Mouse (Mus musculus): ENCODE measurements around the gene Rap2c. TPM values are rescaled to one million over a fixed set of nuclear protein-coding genes. Genes with fewer than 3 reads are reported as not detected.
A peak's percentile ranks its signal among the peaks of the same experiment; 100 is the strongest.

Gene Rap2c
- 12.6 TPM in 2 replicates for polyA plus RNA-seq (2012; rRNA removed)

- TF ChIP-seq POLR2A (IDR thresholded peaks at IDR 0.05; ENCODE audit: borderline replicate concordance, insufficient read depth, low read length) (no peak), CTCF (IDR thresholded peaks at IDR 0.05; ENCODE audit: borderline replicate concordance, insufficient read depth, low read depth, low read length) (no peak)
- 5% methylated on average over 24 of the region's 92 CpGs for WGBS
Observed at GRCm38 (mm10) chrX:51017851-51018785, at the start of gene Rap2c. Gene Rap2c (minus strand): TSS chrX:51018018.

DNA sequence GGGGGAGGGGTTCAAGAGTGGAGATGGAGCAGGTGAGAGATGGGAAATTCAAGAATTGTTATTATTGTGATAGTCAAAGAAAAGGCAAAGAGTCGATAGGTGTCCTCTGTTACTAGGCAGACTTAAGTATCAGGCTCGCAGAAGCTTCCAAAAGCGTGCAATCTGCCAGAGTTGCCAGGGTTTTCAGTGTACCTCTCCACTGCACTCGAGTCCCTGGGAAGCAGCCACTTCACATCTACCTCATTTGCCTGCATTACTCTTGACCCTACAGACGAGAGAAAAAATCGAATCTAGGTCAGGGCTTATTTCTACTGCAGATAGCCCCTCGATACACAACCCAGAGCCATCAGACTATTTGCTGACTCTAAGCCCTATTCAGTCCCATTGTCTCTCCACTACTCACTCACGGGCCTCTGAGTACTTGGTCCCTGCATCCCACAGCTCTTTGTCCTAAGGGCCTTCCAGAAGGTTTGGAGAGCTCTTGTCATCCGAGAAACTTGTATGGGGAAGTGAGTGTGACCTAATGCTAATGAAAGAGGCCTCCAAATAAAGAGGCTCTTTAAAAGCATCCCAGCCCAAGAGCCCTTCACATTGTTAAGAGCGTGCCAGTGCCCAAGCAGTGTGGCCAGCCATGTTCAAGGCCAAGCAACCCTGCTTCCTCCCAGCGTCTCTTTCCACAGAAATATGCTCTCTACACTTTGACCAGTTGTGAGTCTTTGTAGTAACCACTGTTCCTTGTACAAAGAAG, 48.9 kb upstream of the Rap2c start:
- DNase-seq: no peak
- TF ChIP-seq CTCF (IDR thresholded peaks at IDR 0.05; ENCODE audit: borderline replicate concordance, insufficient read depth, low read depth, low read length) (no peak), POLR2A (IDR thresholded peaks at IDR 0.05; ENCODE audit: borderline replicate concordance, insufficient read depth, low read length) (no peak)

More at GRCm38 (mm10) chrX:51017851-51018785, at the start of gene Rap2c:
- Histone ChIP-seq H3K27ac (ENCODE audit: insufficient read depth, low read length) (peak within 1 kb of the TSS; percentile 84), H3K4me1 (ENCODE audit: control insufficient read depth, insufficient read depth, low read length) (no peaks in the 10 kb centered on the region), H3K4me3 (replicated peaks; ENCODE audit: insufficient read depth, low read depth, low read length) (peak within 1 kb of the TSS; percentile 81), H3K27me3 (ENCODE audit: control insufficient read depth, insufficient read depth, low read length) (no peaks in the 10 kb centered on the region)
- DNase-seq: peak; percentile 50 to 55

DNA sequence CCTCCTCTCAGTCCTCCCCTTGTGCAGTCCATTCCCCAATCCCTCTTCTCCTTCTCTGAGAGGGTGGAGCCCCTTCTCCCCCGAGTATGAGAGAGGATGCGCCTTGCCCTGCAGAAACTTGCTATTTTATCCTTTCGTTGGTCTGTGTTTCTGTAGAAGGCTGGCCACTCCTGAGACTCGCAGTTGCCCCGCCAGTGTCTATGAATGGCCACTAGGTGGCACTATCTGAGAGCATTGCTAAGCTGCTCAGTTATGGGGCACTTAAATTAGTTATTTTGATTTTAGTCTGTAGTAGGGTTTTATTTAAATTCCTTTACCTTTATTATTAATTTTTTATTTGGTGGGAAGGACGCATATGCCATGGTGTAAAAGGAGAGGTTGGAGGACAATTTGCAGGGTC, 48.0 kb upstream of the Rap2c start:
- TF ChIP-seq POLR2A (IDR thresholded peaks at IDR 0.05; ENCODE audit: borderline replicate concordance, insufficient read depth, low read length) (no peak), CTCF (IDR thresholded peaks at IDR 0.05; ENCODE audit: borderline replicate concordance, insufficient read depth, low read depth, low read length) (peak; percentile 63)
- peak; percentile 36 to 54 for DNase-seq
- no peak overlapping the region for H3K4me3 ChIP-seq (replicated peaks; ENCODE audit: insufficient read depth, low read depth, low read length)
- no peaks in the 10 kb centered on the region for H3K27me3 ChIP-seq (ENCODE audit: control insufficient read depth, insufficient read depth, low read length)
- WGBS: 7% methylated on average over 6 of the region's 6 CpGs
- no peaks in the 10 kb centered on the region for H3K4me1 ChIP-seq (ENCODE audit: control insufficient read depth, insufficient read depth, low read length)
- H3K27ac ChIP-seq (ENCODE audit: insufficient read depth, low read length): no peak overlapping the region

More for the DNA sequence above, 48.9 kb upstream of the Rap2c start:
- 86% methylated on average over 11 of the region's 11 CpGs for WGBS
- Histone ChIP-seq H3K27me3 (ENCODE audit: control insufficient read depth, insufficient read depth, low read length) (no peaks in the 10 kb centered on the region), H3K4me3 (replicated peaks; ENCODE audit: insufficient read depth, low read depth, low read length) (no peak overlapping the region), H3K4me1 (ENCODE audit: control insufficient read depth, insufficient read depth, low read length) (no peaks in the 10 kb centered on the region), H3K27ac (ENCODE audit: insufficient read depth, low read length) (no peak overlapping the region)

- no peak for TF ChIP-seq CTCF (IDR thresholded peaks at IDR 0.05; ENCODE audit: borderline replicate concordance, insufficient read depth, low read depth, low read length)
- 71% methylated on average over 6 of the region's 6 CpGs for WGBS
- Histone ChIP-seq H3K27me3 (ENCODE audit: control insufficient read depth, insufficient read depth, low read length) (no peaks in the 10 kb centered on the region), H3K4me3 (replicated peaks; ENCODE audit: insufficient read depth, low read depth, low read length) (no peak overlapping the region), H3K4me1 (ENCODE audit: control insufficient read depth, insufficient read depth, low read length) (no peaks in the 10 kb centered on the region), H3K27ac (ENCODE audit: insufficient read depth, low read length) (no peak overlapping the region)
- DNase-seq: no peak
Observed at GRCm38 (mm10) chrX:51065158-51065664, 47.4 kb upstream of the Rap2c start.

- Histone ChIP-seq H3K4me1 (ENCODE audit: control insufficient read depth, insufficient read depth, low read length) (no peaks in the 10 kb centered on the region), H3K27me3 (ENCODE audit: control insufficient read depth, insufficient read depth, low read length) (no peaks in the 10 kb centered on the region), H3K27ac (ENCODE audit: insufficient read depth, low read length) (no peak overlapping the region), H3K4me3 (replicated peaks; ENCODE audit: insufficient read depth, low read depth, low read length) (no peak overlapping the region)
- 66% methylated on average over 4 of the region's 4 CpGs for WGBS
- TF ChIP-seq CTCF (IDR thresholded peaks at IDR 0.05; ENCODE audit: borderline replicate concordance, insufficient read depth, low read depth, low read length): no peak
- TF ChIP-seq POLR2A (IDR thresholded peaks at IDR 0.05; ENCODE audit: borderline replicate concordance, insufficient read depth, low read length): no peak
- DNase-seq: no peak
Observed at GRCm38 (mm10) chrX:51060220-51060619, 42.4 kb upstream of the Rap2c start.

- no peak for TF ChIP-seq CTCF (IDR thresholded peaks at IDR 0.05; ENCODE audit: borderline replicate concordance, insufficient read depth, low read depth, low read length)
- TF ChIP-seq POLR2A (IDR thresholded peaks at IDR 0.05; ENCODE audit: borderline replicate concordance, insufficient read depth, low read length): no peak
- Histone ChIP-seq H3K4me3 (replicated peaks; ENCODE audit: insufficient read depth, low read depth, low read length) (no peak overlapping the region), H3K27ac (ENCODE audit: insufficient read depth, low read length) (no peak overlapping the region), H3K4me1 (ENCODE audit: control insufficient read depth, insufficient read depth, low read length) (no peaks in the 10 kb centered on the region), H3K27me3 (ENCODE audit: control insufficient read depth, insufficient read depth, low read length) (no peaks in the 10 kb centered on the region)
- WGBS: 66% methylated on average over 4 of the region's 4 CpGs
- DNase-seq: no peak
Observed at GRCm38 (mm10) chrX:51058741-51059140, 40.9 kb upstream of the Rap2c start.

DNA sequence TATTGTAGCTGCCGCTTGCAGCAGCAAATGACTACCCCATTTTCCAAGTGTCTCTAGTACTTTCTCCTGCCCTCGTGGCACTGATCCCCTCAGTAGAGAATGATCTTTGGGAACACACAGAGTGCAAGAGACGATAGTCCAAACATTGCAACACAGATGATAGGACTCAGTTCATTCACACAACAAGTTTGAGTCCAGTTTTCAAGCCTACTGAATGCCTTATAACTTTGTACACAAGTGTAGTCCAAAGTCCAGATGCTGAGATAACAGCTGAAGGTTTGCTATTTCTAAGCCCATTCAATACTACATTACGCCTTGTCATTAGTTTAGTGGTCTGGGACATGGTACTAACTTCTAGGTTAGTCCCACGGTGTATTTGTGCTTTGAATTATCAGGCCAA, 40.5 kb upstream of the Rap2c start:
- no peak overlapping the region for H3K27ac ChIP-seq (ENCODE audit: insufficient read depth, low read length)
- TF ChIP-seq POLR2A (IDR thresholded peaks at IDR 0.05; ENCODE audit: borderline replicate concordance, insufficient read depth, low read length): no peak
- no peak for TF ChIP-seq CTCF (IDR thresholded peaks at IDR 0.05; ENCODE audit: borderline replicate concordance, insufficient read depth, low read depth, low read length)
- WGBS: 86% methylated on average over 5 of the region's 5 CpGs
- H3K27me3 ChIP-seq (ENCODE audit: control insufficient read depth, insufficient read depth, low read length): no peaks in the 10 kb centered on the region
- no peaks in the 10 kb centered on the region for H3K4me1 ChIP-seq (ENCODE audit: control insufficient read depth, insufficient read depth, low read length)
- no peak overlapping the region for H3K4me3 ChIP-seq (replicated peaks; ENCODE audit: insufficient read depth, low read depth, low read length)
- DNase-seq: no peak

Measured in cerebellum, adult 2 months (tissue).